Mouse (Mus musculus): ENCODE data around the gene Fga. TPM values are rescaled to one million over a fixed set of nuclear protein-coding genes. Genes with fewer than 3 reads are reported as not detected.

Gene Fga
- polyA plus RNA-seq, 2 experiments, result 203 to 506 TPM

DNA sequence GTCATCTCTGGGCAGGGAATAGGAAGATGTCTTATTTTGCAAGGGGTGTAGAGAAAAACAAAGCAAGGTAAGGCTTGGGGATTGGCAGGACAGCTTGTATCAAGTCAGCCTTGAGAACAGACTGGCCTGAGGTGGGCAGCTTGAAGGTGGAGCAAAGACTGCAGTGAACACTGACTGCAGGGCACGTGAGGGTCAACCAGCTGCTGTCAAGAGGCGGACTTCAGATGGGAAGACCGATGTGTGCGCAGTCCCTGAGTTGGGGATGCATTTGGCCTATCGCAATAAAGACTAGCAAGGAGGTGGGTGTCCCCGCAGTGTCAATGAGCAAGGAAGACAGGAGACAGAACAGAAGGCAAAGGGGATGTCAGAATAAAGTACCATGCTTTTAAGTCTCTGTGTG is 32.9 kb upstream of the Fga start:
- ATAC-seq (ENCODE audit: insufficient read depth) (no peak), DNase-seq (ENCODE audit: low read depth in 3 of 3, low spot score in 3 of 3) (no peak)
- Histone ChIP-seq H3K4me3 (ENCODE audit: insufficient read depth in 1 of 2, low read depth in 2 of 2, low read length in 2 of 2) (no peak overlapping the region), H3K4me2 (ENCODE audit: low read depth) (no peak overlapping the region), H3K9ac (replicated peaks) (no peak overlapping the region), H3K4me1 (replicated peaks; ENCODE audit: control insufficient read depth in 2 of 2, insufficient read depth in 2 of 2, low read length in 1 of 2) (no peaks in the 10 kb centered on the region), H3K9me3 (ENCODE audit: control insufficient read depth, low read length) (no peaks in the 10 kb centered on the region), H3K27ac (no peak overlapping the region), H3K36me3 (replicated peaks; ENCODE audit: control insufficient read depth, insufficient read depth, low read depth) (no peaks in the 10 kb centered on the region), H3K27me3 (ENCODE audit: control insufficient read depth, insufficient read depth, low read length) (no peaks in the 10 kb centered on the region)
- TF ChIP-seq EP300 (IDR thresholded peaks at IDR 0.05; ENCODE audit: low read depth) (no peak), CTCF (IDR thresholded peaks at IDR 0.05; ENCODE audit: low read depth) (no peak)
- WGBS (ENCODE audit: insufficient replicate concordance), result 75% methylated on average over 6 of the region's 6 CpGs

DNA sequence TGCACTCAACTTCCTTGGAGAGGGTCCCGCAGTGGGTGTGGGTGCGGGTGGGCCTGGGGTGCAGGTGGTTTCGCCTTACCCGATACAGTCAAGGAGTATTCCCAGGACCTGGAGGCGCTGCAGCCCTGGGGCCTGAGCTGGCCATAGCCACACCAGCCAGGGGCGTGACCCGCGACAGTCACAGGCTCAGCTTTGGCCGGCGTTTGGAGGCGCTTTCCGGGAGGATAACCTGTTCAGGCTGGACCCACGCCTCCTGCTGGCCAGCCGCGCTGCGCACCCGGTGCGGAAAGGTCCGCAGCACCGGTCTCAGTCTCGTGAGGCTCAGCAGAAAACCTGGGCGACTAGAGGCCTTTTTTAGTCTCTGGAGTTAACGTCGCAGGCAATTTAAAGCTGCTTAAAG is 30.5 kb upstream of the Fga start:
- TF ChIP-seq EP300 (IDR thresholded peaks at IDR 0.05; ENCODE audit: low read depth), result no peak
- peak; percentile 72 for TF ChIP-seq CTCF (IDR thresholded peaks at IDR 0.05; ENCODE audit: low read depth)
- ATAC-seq (ENCODE audit: insufficient read depth) (peak; percentile 31; the same call in 1 of the 2 replicates), DNase-seq (ENCODE audit: low read depth in 3 of 3, low spot score in 3 of 3) (no peak)
- H3K9me3 ChIP-seq (ENCODE audit: control insufficient read depth, low read length), result no peaks in the 10 kb centered on the region
- peak overlapping the region; percentile 11; the same call in 1 of the 2 replicates for H3K4me2 ChIP-seq (ENCODE audit: low read depth)
- 3% methylated on average over 24 of the region's 24 CpGs for WGBS (ENCODE audit: insufficient replicate concordance)
- H3K4me3 ChIP-seq (ENCODE audit: insufficient read depth in 1 of 2, low read depth in 2 of 2, low read length in 2 of 2), result no peak overlapping the region
- no peaks in the 10 kb centered on the region for H3K36me3 ChIP-seq (replicated peaks; ENCODE audit: control insufficient read depth, insufficient read depth, low read depth)
- H3K27me3 ChIP-seq (ENCODE audit: control insufficient read depth, insufficient read depth, low read length), result no peaks in the 10 kb centered on the region
- no peaks in the 10 kb centered on the region for H3K4me1 ChIP-seq (replicated peaks; ENCODE audit: control insufficient read depth in 2 of 2, insufficient read depth in 2 of 2, low read length in 1 of 2)
- H3K27ac ChIP-seq, result no peak overlapping the region
- no peak overlapping the region for H3K9ac ChIP-seq (replicated peaks)

DNA sequence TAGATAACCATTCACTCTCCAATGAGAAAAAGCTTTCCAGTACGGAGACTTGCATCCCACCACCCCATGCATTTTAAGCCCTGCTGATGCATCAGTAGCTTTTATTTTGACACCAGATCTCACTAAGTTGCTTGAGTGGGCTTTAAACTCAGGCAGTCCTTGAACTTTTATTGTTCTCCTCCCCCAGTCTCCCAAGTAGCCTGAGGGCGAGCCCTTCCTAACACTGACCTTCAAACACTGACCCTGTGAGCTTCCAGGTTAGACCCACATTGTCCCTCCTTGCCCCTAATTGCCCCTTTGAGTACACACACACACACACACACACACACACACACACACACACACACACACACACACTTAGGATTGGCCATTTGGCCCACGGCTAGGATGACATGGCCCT is 29.2 kb upstream of the Fga start:
- H3K4me1 ChIP-seq (replicated peaks; ENCODE audit: control insufficient read depth in 2 of 2, insufficient read depth in 2 of 2, low read length in 1 of 2), result no peaks in the 10 kb centered on the region
- H3K4me3 ChIP-seq (ENCODE audit: insufficient read depth in 1 of 2, low read depth in 2 of 2, low read length in 2 of 2), result no peak overlapping the region
- TF ChIP-seq CTCF (IDR thresholded peaks at IDR 0.05; ENCODE audit: low read depth) (no peak), EP300 (IDR thresholded peaks at IDR 0.05; ENCODE audit: low read depth) (no peak)
- no peak for DNase-seq (ENCODE audit: low read depth in 3 of 3, low spot score in 3 of 3)
- no peak overlapping the region for H3K4me2 ChIP-seq (ENCODE audit: low read depth)
- ATAC-seq (ENCODE audit: insufficient read depth), result no peak
- no peaks in the 10 kb centered on the region for H3K27me3 ChIP-seq (ENCODE audit: control insufficient read depth, insufficient read depth, low read length)
- 63% methylated on average over 3 of the region's 3 CpGs for WGBS (ENCODE audit: insufficient replicate concordance)
- H3K36me3 ChIP-seq (replicated peaks; ENCODE audit: control insufficient read depth, insufficient read depth, low read depth), result no peaks in the 10 kb centered on the region
- no peak overlapping the region for H3K27ac ChIP-seq
- no peaks in the 10 kb centered on the region for H3K9me3 ChIP-seq (ENCODE audit: control insufficient read depth, low read length)
- H3K9ac ChIP-seq (replicated peaks), result no peak overlapping the region

DNA sequence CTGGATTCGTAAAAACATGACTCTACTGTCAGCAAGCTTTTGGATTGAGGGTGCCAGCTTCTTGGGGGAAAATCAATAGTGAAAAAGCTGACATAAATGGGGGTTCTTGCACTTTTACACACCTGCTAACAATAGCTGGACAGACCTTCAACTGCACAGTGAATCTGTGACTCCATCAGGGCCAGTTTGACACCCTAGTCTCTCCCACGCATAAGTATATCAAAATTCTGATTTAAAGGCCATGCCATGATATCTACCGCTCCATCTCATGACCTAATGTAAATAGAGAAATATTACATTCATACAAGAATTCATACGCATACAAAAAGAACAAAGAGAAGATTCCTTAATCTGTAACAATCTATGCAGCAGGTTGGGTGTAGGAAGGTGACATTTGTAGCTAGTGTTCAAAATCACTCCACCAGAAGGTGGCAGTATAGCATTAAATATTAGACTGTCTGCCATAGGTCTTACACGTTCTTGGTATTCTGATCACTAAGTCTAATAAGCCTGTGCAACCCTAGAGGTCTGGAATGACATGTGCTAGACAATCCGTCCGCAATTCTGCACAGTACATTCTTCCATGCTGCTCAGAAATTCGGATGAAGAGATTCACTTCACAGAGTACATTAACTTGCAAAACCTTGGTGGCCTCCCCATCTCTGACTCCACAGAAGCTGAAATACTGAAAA is 27.0 kb upstream of the Fga start:
- Histone ChIP-seq H3K36me3 (replicated peaks; ENCODE audit: control insufficient read depth, insufficient read depth, low read depth) (no peaks in the 10 kb centered on the region), H3K27ac (no peak overlapping the region), H3K4me2 (ENCODE audit: low read depth) (no peak overlapping the region), H3K27me3 (ENCODE audit: control insufficient read depth, insufficient read depth, low read length) (no peaks in the 10 kb centered on the region), H3K9ac (replicated peaks) (no peak overlapping the region), H3K4me1 (replicated peaks; ENCODE audit: control insufficient read depth in 2 of 2, insufficient read depth in 2 of 2, low read length in 1 of 2) (no peaks in the 10 kb centered on the region; a peak in 1 of 4 replicates), H3K9me3 (ENCODE audit: control insufficient read depth, low read length) (no peaks in the 10 kb centered on the region), H3K4me3 (ENCODE audit: insufficient read depth in 1 of 2, low read depth in 2 of 2, low read length in 2 of 2) (no peak overlapping the region)
- 19% methylated on average over 8 of the region's 8 CpGs for WGBS (ENCODE audit: insufficient replicate concordance)
- no peak for TF ChIP-seq EP300 (IDR thresholded peaks at IDR 0.05; ENCODE audit: low read depth)
- TF ChIP-seq CTCF (IDR thresholded peaks at IDR 0.05; ENCODE audit: low read depth), result peak; percentile 55; the same call in 1 of the 2 replicates
- DNase-seq (ENCODE audit: low read depth in 3 of 3, low spot score in 3 of 3), result no peak
- ATAC-seq (ENCODE audit: insufficient read depth), result no peak

DNA sequence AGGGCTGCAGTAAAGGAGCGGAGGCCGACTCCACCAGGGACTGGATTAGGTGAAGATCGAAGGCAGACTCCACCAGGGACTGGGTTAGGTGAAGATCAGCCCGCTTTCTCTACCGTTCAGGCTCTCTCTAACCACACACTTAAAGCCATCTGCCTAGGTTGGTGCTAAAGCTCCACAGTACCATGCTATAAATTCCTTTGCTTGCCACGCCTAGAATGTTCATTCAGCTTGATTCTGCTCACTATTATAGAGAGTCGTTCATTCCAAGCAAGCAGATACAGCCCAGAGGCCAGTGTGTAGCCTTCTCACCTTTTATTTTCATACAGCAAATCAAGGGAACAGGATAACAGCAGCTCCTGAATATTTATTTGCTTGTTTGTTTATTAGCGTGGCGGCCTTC is 25.9 kb upstream of the Fga start:
- Histone ChIP-seq H3K9ac (replicated peaks) (no peak overlapping the region), H3K36me3 (replicated peaks; ENCODE audit: control insufficient read depth, insufficient read depth, low read depth) (no peaks in the 10 kb centered on the region), H3K27me3 (ENCODE audit: control insufficient read depth, insufficient read depth, low read length) (no peaks in the 10 kb centered on the region), H3K4me1 (replicated peaks; ENCODE audit: control insufficient read depth in 2 of 2, insufficient read depth in 2 of 2, low read length in 1 of 2) (no peaks in the 10 kb centered on the region; a peak in 1 of 4 replicates), H3K9me3 (ENCODE audit: control insufficient read depth, low read length) (no peaks in the 10 kb centered on the region), H3K4me3 (ENCODE audit: insufficient read depth in 1 of 2, low read depth in 2 of 2, low read length in 2 of 2) (no peak overlapping the region), H3K27ac (no peak overlapping the region), H3K4me2 (ENCODE audit: low read depth) (no peak overlapping the region)
- DNase-seq (ENCODE audit: low read depth in 3 of 3, low spot score in 3 of 3), result no peak
- TF ChIP-seq EP300 (IDR thresholded peaks at IDR 0.05; ENCODE audit: low read depth), result no peak
- no peak for TF ChIP-seq CTCF (IDR thresholded peaks at IDR 0.05; ENCODE audit: low read depth)
- ATAC-seq (ENCODE audit: insufficient read depth), result no peak
- WGBS (ENCODE audit: insufficient replicate concordance), result 66% methylated on average over 9 of the region's 9 CpGs

All from liver, embryonic 14.5 days (tissue).